Mouse (Mus musculus) olfactory bulb, adult 2 months (tissue): ENCODE results near the gene Celf2.

Source experiments
- CTCF ChIP-seq: fragments of 200-500 bp; IDR thresholded peaks from 2 replicates; pipeline ENCODE4 v1.5.1; 2012; ENCODE audit warnings: low read depth, mild to moderate bottlenecking, low read length, moderate library complexity; ENCODE audit not compliant: insufficient read depth
- POLR2A ChIP-seq: fragments of 200-500 bp; IDR thresholded peaks from 2 replicates; pipeline ENCODE4 v1.6.1; 2012; ENCODE audit warnings: mild to moderate bottlenecking, low read depth, low read length, moderate library complexity; ENCODE audit not compliant: insufficient read depth

DNA sequence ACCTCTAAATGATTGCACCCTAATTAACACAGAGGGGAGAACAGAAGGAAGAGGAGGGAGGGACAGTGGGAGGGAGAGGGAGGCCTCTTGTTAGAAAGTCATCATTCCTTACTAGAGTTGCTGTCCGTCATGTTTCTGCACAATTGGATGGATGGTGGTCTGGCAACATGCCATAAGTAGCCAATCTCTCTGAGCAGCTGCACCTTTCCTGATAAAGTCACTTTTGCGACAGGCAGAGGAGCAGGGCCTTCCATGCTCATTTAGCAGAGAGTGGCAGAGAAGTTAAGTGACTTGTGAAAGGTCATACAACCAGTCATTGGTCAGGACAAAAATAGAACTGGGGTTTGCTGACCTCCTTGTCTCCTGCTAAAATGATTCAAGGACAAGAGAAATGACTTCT is 747.0 kb downstream of the Celf2 start:
- no peak for TF ChIP-seq POLR2A
- no peak for TF ChIP-seq CTCF
